Mouse (Mus musculus) erythroblast, adult 5-6 weeks (primary cell): ENCODE results near the gene Gale. TPM values are rescaled to one million over a fixed set of nuclear protein-coding genes. Genes with fewer than 3 reads are reported as not detected.
A peak's percentile ranks its signal among the peaks of the same experiment; 100 is the strongest.

Experiments used
- ATAC-seq: replicated peaks from 2 replicates; pipeline ENCODE4 v1.8.0; 2016; ENCODE audit warnings: moderate number of reproducible peaks, mild to moderate bottlenecking, moderate TSS enrichment, inconsistent platforms; ENCODE audit not compliant: poor library complexity, low FRiP score, severe bottlenecking
- total RNA-seq, 2 experiments: library from RNA; stranded (forward) in 1 of 2; stranded (reverse) in 1 of 2; fragments of 150-400 nt in 1 of 2; fragments of 200-764, 138-1000 nt in 1 of 2; gene quantifications; 2 replicates each; pipeline versions ENCODE4 v1.2.3 to v1.2.4; 2015 to 2017; ENCODE audit warnings: low replicate concordance in 2 of 2

Gale gene
- total RNA-seq (2015; ENCODE audit: low replicate concordance) (2.3 and 7.9 TPM in 2 replicates), total RNA-seq (2017; ENCODE audit: low replicate concordance) (2.3 and 4.2 TPM in 2 replicates)

- peak; percentile 82 for ATAC-seq
Observed at GRCm38 (mm10) chr4:135963457-135964193, at the start of gene Gale. TSS of gene Gale (plus strand) at chr4:135963727.

GRCm38 (mm10) chr4:135918635-135919279 lies 44.8 kb upstream of the Gale start:
- ATAC-seq = no peak

GRCm38 (mm10) chr4:135919280-135919639 lies 44.3 kb upstream of the Gale start:
- no peak for ATAC-seq

GRCm38 (mm10) chr4:135920304-135921241 lies 43.0 kb upstream of the Gale start, which contains the start of gene Fuca1:
TSS of gene Fuca1 (plus strand) at chr4:135920735.
- peak; percentile 94 for ATAC-seq

GRCm38 (mm10) chr4:135921257-135922120 lies 42.0 kb upstream of the Gale start:
- ATAC-seq = no peak

GRCm38 (mm10) chr4:135922190-135922589 lies 41.3 kb upstream of the Gale start:
- ATAC-seq = no peak

GRCm38 (mm10) chr4:135924418-135924817 lies 39.1 kb upstream of the Gale start:
- ATAC-seq = no peak

- ATAC-seq = no peak
Observed at GRCm38 (mm10) chr4:135925341-135925740, 38.2 kb upstream of the Gale start.

GRCm38 (mm10) chr4:135926195-135926808 lies 37.2 kb upstream of the Gale start:
- no peak for ATAC-seq

- no peak for ATAC-seq
Observed at GRCm38 (mm10) chr4:135926861-135927260, 36.7 kb upstream of the Gale start.

GRCm38 (mm10) chr4:135928376-135928775 lies 35.2 kb upstream of the Gale start:
- no peak for ATAC-seq

GRCm38 (mm10) chr4:135929405-135929804 lies 34.1 kb upstream of the Gale start:
- ATAC-seq = no peak

GRCm38 (mm10) chr4:135929828-135930227 lies 33.7 kb upstream of the Gale start:
- no peak for ATAC-seq

GRCm38 (mm10) chr4:135930239-135930638 lies 33.3 kb upstream of the Gale start:
- no peak for ATAC-seq

GRCm38 (mm10) chr4:135931832-135932231 lies 31.7 kb upstream of the Gale start:
- peak; percentile 60; the same call in 1 of the 2 replicates for ATAC-seq

GRCm38 (mm10) chr4:135934708-135935500 lies 28.6 kb upstream of the Gale start:
- ATAC-seq = no peak

- peak; percentile 64 for ATAC-seq
Observed at GRCm38 (mm10) chr4:135935502-135935901, 28.0 kb upstream of the Gale start.

- ATAC-seq = no peak
Observed at GRCm38 (mm10) chr4:135938858-135939257, 24.7 kb upstream of the Gale start.
